Mouse (Mus musculus) midbrain, embryonic 14.5 days (tissue): Measurements from ENCODE around the gene Prrc2c. TPM values are rescaled to one million over a fixed set of nuclear protein-coding genes. Genes with fewer than 3 reads are reported as not detected.

ENCODE experiments used
- ATAC-seq: fragments of 200-750 bp; cut with Nextera tagmentation; 2 replicates; pipeline ENCODE4 v1.8.0; 2017; ENCODE audit warnings: moderate number of reproducible peaks, moderate library complexity; ENCODE audit not compliant: low FRiP score, low TSS enrichment
- DNase-seq: peaks from one replicate; pipeline ENCODE4 v3.0.0-alpha.2; 2015
- H3K27ac ChIP-seq: fragments of 300-500 bp; sonication (generic); replicated peaks from 2 replicates; pipeline ENCODE4 v1.5.1; 2014; ENCODE audit warnings: mild to moderate bottlenecking, low read depth, low read length, moderate library complexity
- H3K27me3 ChIP-seq: fragments of 300-500 bp; sonication (generic); 2 replicates; pipeline ENCODE4 v1.6.1; 2014; ENCODE audit warnings: low read length, control low read depth, mixed read lengths; ENCODE audit not compliant: control insufficient read depth, insufficient read depth
- H3K36me3 ChIP-seq: fragments of 300-500 bp; sonication (generic); 2 replicates; pipeline ENCODE4 v1.6.1; 2014; ENCODE audit warnings: low read length, control low read depth; ENCODE audit not compliant: control insufficient read depth, insufficient read depth
- H3K4me1 ChIP-seq: fragments of 300-500 bp; sonication (generic); 2 replicates; pipeline ENCODE4 v1.6.1; 2014; ENCODE audit warnings: mild to moderate bottlenecking, antibody characterized with exemption, low read length, control low read depth; ENCODE audit not compliant: control insufficient read depth, insufficient read depth
- H3K4me2 ChIP-seq: fragments of 300-500 bp; sonication (generic); 2 replicates; pipeline ENCODE4 v1.6.1; 2014; ENCODE audit warnings: mild to moderate bottlenecking, low read length, moderate library complexity
- H3K4me3 ChIP-seq: fragments of 300-500 bp; sonication (generic); replicated peaks from 2 replicates; pipeline ENCODE4 v1.5.1; 2014; ENCODE audit warnings: low read depth, low read length
- H3K9ac ChIP-seq: fragments of 300-500 bp; sonication (generic); replicated peaks from 2 replicates; pipeline ENCODE4 v1.6.1; 2014; ENCODE audit warnings: mild to moderate bottlenecking, low read length, moderate library complexity
- H3K9me3 ChIP-seq: fragments of 300-500 bp; sonication (generic); 2 replicates; pipeline ENCODE4 v1.6.1; 2016; ENCODE audit warnings: low read length, control low read depth, mixed read lengths; ENCODE audit not compliant: control insufficient read depth
- WGBS: fragments of 180-500 bp; shearing (Covaris S2); extraction: QIAGEN DNeasy Blood & Tissue Kit; methylation state at CpG from one replicate; pipeline ENCODE4 v1.1.7; 2014; 5-methylcytosine and 5-hydroxymethylcytosine counted together
- polyA plus RNA-seq: library from polyadenylated mRNA; unstranded; fragments of >200 nt; fragmentation: Nextera tagmentation; extraction: Ambion mirVana; gene quantifications from 2 replicates; pipeline ENCODE4 v1.2.1, GENCODE M21; 2014

The Prrc2c gene
- polyA plus RNA-seq, 1 experiment from 2014 or later: 165 TPM

- no peak overlapping the region for H3K27ac ChIP-seq
- no peaks in the 10 kb centered on the region for H3K27me3 ChIP-seq
- 92% methylated on average over 11 of the region's 11 CpGs for WGBS
- H3K4me1 ChIP-seq: no peaks in the 10 kb centered on the region
- no peaks in the 10 kb centered on the region for H3K36me3 ChIP-seq
- H3K9me3 ChIP-seq: no peaks in the 10 kb centered on the region
- H3K9ac ChIP-seq: no peak overlapping the region
- no peak for ATAC-seq
- no peak overlapping the region for H3K4me3 ChIP-seq
- H3K4me2 ChIP-seq: no peak overlapping the region
- no peak for DNase-seq
These were observed 80.0 kb downstream of the Prrc2c start for GRCm38 (mm10) chr1:162660276-162660860.

DNA sequence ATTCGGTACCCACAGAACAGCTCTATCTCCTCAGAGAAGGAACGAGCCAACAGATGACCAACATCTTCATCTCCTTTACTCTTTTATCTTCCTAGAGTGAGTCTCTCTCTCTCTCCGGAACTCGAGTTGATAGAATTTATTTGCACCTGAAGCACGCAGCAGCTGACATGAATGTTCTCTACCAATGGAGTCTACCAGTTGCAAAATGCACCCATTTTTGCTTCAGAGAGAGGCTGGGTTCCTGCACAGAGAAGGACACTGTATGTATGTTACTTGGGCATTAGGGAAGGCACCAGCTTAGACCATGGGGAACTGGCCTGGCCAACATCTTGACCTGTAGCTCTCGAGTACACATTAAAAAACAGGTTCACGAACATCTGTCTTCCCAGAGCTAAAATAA is 82.2 kb downstream of the Prrc2c start, which contains the start of gene Myocos:
TSS of gene Myocos (minus strand) at position 101 of the 400 bp plus-strand sequence.
- WGBS: 91% methylated on average over 7 of the region's 7 CpGs
- no peak within 1 kb of the TSS for H3K27ac ChIP-seq
- H3K27me3 ChIP-seq: no peaks in the 10 kb centered on the region
- no peak within 1 kb of the TSS for H3K4me2 ChIP-seq
- H3K36me3 ChIP-seq: no peaks in the 10 kb centered on the region
- no peak within 1 kb of the TSS for H3K9ac ChIP-seq
- no peak within 1 kb of the TSS for H3K4me3 ChIP-seq
- H3K9me3 ChIP-seq: no peaks in the 10 kb centered on the region
- no peaks in the 10 kb centered on the region for H3K4me1 ChIP-seq
- no peak for DNase-seq
- no peak for ATAC-seq

DNA sequence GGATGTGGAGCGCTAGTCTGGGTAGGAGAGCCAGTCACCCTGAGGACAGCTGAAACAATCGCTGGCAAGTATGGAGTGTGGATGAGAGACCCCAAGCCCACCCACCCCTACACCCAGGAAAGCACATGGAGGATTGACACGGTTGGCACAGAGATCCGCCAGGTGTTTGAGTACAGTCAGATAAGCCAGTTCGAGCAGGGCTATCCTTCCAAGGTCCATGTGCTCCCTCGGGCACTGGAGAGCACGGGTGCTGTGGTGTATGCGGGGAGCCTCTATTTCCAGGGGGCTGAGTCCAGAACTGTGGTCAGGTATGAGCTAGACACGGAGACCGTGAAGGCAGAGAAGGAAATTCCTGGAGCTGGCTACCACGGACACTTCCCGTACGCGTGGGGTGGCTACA is 91.9 kb downstream of the Prrc2c start:
- DNase-seq: no peak
- WGBS: 93% methylated on average over 14 of the region's 14 CpGs

DNA sequence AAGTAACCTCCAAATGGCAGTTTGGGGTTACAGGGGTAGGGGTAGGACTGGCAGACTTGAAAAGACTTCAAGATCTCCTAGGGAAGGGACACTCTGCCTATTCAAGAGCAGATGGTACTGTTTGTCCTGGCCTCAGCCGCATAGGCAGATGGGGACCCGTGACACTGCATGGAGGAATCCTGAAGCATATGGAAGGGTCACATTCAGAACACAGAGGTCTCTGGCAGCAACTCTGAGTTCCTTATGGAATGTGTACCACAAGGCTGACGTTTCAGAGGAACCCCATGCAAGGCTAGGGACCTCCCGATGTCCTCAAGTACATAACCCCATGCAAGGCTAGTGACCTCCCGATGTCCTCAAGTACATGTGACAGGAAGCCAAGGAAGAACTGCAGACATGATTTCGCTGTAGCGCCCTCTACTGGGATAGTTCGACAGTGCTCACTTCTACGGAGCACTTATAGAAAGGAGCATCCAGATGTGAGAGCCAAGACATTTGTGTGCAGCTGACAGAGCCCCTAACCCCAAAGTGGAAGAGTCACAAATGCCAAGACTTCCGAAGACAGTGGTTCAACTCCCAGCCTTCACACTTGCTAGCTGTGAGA is 94.2 kb downstream of the Prrc2c start:
- no peaks in the 10 kb centered on the region for H3K9me3 ChIP-seq
- no peak overlapping the region for H3K9ac ChIP-seq
- H3K4me1 ChIP-seq: no peaks in the 10 kb centered on the region
- no peaks in the 10 kb centered on the region for H3K27me3 ChIP-seq
- DNase-seq (no peak), ATAC-seq (no peak)
- WGBS: 83% methylated on average over 10 of the region's 10 CpGs
- H3K27ac ChIP-seq: no peak overlapping the region
- no peak overlapping the region for H3K4me2 ChIP-seq
- H3K36me3 ChIP-seq: no peaks in the 10 kb centered on the region
- H3K4me3 ChIP-seq: no peak overlapping the region

More for the DNA sequence above, 91.9 kb downstream of the Prrc2c start:
- Histone ChIP-seq H3K36me3 (no peaks in the 10 kb centered on the region), H3K4me1 (no peaks in the 10 kb centered on the region), H3K9me3 (no peaks in the 10 kb centered on the region), H3K27me3 (no peaks in the 10 kb centered on the region), H3K9ac (no peak overlapping the region), H3K4me2 (no peak overlapping the region), H3K27ac (no peak overlapping the region), H3K4me3 (no peak overlapping the region)
- ATAC-seq: no peak

GRCm38 (mm10) chr1:162643752-162644151 is 96.6 kb downstream of the Prrc2c start:
- ATAC-seq: no peak
- Histone ChIP-seq H3K4me1 (no peaks in the 10 kb centered on the region), H3K4me3 (no peak overlapping the region), H3K27ac (no peak overlapping the region), H3K4me2 (no peak overlapping the region), H3K36me3 (no peaks in the 10 kb centered on the region), H3K9me3 (no peaks in the 10 kb centered on the region), H3K9ac (no peak overlapping the region), H3K27me3 (no peaks in the 10 kb centered on the region)
- DNase-seq: peak; percentile 46
- 35% methylated on average over 4 of the region's 4 CpGs for WGBS

- no peaks in the 10 kb centered on the region for H3K27me3 ChIP-seq
- H3K9ac ChIP-seq: no peak overlapping the region
- no peaks in the 10 kb centered on the region for H3K4me1 ChIP-seq
- DNase-seq: no peak
- ATAC-seq: no peak
- no peaks in the 10 kb centered on the region for H3K36me3 ChIP-seq
- H3K4me2 ChIP-seq: no peak overlapping the region
- 76% methylated on average over 3 of the region's 3 CpGs for WGBS
- no peak overlapping the region for H3K4me3 ChIP-seq
- H3K9me3 ChIP-seq: no peaks in the 10 kb centered on the region
- no peak overlapping the region for H3K27ac ChIP-seq
These were observed 97.8 kb downstream of the Prrc2c start for GRCm38 (mm10) chr1:162642591-162642990.

GRCm38 (mm10) chr1:162639861-162640260 is 100.5 kb downstream of the Prrc2c start:
- WGBS: 91% methylated on average over 1 of the region's 1 CpGs
- Histone ChIP-seq H3K27me3 (no peaks in the 10 kb centered on the region), H3K4me3 (no peak overlapping the region), H3K36me3 (no peaks in the 10 kb centered on the region), H3K4me1 (no peaks in the 10 kb centered on the region), H3K4me2 (no peak overlapping the region), H3K27ac (no peak overlapping the region), H3K9ac (no peak overlapping the region), H3K9me3 (no peaks in the 10 kb centered on the region)
- DNase-seq: no peak
- no peak for ATAC-seq

DNA sequence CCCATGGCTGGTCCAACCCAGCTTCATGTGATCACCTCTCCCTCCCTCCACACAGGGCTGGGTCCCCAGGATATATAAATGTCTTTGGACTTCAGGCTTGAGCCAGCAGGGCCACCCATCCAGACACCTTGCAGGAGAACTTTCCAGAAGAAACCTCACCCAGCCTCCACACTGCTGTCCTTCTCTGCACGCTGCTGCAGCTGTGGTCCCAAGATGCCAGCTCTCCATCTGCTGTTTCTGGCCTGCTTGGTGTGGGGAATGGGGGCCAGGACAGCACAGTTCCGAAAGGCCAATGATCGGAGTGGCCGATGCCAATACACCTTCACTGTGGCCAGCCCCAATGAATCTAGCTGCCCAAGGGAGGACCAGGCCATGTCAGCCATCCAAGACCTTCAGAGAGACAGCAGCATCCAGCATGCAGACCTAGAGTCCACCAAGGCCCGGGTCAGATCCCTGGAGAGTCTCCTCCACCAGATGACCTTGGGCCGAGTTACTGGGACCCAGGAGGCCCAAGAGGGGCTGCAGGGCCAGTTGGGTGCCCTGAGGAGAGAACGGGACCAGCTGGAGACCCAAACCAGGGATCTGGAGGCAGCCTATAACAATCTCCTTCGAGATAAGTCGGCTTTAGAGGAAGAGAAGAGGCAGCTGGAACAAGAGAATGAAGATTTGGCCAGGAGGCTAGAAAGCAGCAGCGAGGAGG is 101.2 kb downstream of the Prrc2c start, which contains the start of gene Myoc:
TSS of gene Myoc (plus strand) at position 105 of the 700 bp plus-strand sequence.
- Histone ChIP-seq H3K9me3 (no peaks in the 10 kb centered on the region), H3K27ac (no peak within 1 kb of the TSS), H3K4me1 (no peaks in the 10 kb centered on the region), H3K4me2 (no peak within 1 kb of the TSS), H3K4me3 (no peak within 1 kb of the TSS), H3K36me3 (no peaks in the 10 kb centered on the region), H3K27me3 (no peaks in the 10 kb centered on the region), H3K9ac (no peak within 1 kb of the TSS)
- no peak for DNase-seq
- WGBS: 85% methylated on average over 10 of the region's 10 CpGs
- no peak for ATAC-seq

DNA sequence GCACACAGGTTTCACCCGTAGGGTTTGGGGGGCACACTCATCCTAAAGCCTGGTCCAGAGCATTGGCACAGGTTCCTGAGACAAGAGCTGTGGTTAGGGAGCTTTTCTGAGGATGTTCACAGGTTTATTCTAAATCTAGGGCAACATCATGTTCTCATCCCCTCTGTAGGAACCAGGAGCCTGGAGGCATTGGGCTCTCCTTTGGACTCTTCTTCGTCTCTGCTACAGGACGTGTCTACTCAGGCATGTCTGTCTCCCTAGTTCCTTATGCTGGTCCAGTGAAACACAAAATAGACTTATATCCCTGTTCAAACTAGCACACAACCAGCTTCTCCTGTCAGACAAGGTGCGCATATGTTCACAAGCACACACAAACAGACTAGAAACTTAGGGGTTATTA is 101.8 kb downstream of the Prrc2c start:
- Histone ChIP-seq H3K27ac (no peak overlapping the region), H3K4me2 (no peak overlapping the region), H3K27me3 (no peaks in the 10 kb centered on the region), H3K4me3 (no peak overlapping the region), H3K9ac (no peak overlapping the region), H3K9me3 (no peaks in the 10 kb centered on the region), H3K36me3 (no peaks in the 10 kb centered on the region), H3K4me1 (no peaks in the 10 kb centered on the region)
- DNase-seq (no peak), ATAC-seq (no peak)
- 86% methylated on average over 4 of the region's 4 CpGs for WGBS
